Mouse (Mus musculus) cerebellum, adult 2 months (tissue): ENCODE measurements around the gene Mllt3.

ENCODE experiments used
- CTCF ChIP-seq: fragments of 200-500 bp; IDR thresholded peaks from 2 replicates; pipeline ENCODE4 v1.5.1; 2011; ENCODE audit warnings: low read depth, mild to moderate bottlenecking, control low read depth, low read length, moderate library complexity, borderline replicate concordance; ENCODE audit not compliant: insufficient read depth
- POLR2A ChIP-seq: fragments of 200-500 bp; IDR thresholded peaks from 2 replicates; pipeline ENCODE4 v1.6.1; 2011; ENCODE audit warnings: low read length, control low read depth, borderline replicate concordance; ENCODE audit not compliant: insufficient read depth

GRCm38 (mm10) chr4:87789446-87789845, 243.7 kb downstream of the Mllt3 start:
- no peak for TF ChIP-seq POLR2A
- no peak for TF ChIP-seq CTCF
